Mouse (Mus musculus) liver, postnatal 0 days (tissue): ENCODE results near the gene Crybg3.

ENCODE experiments used
- CTCF ChIP-seq: sonication (generic); IDR thresholded peaks from 2 replicates; pipeline ENCODE4 v1.5.1; 2016; ENCODE audit warnings: antibody characterized with exemption, low read depth
- EP300 ChIP-seq: IDR thresholded peaks from 2 replicates; pipeline ENCODE4 v1.6.1; 2016; ENCODE audit warnings: antibody characterized with exemption, low read depth, mild to moderate bottlenecking

- TF ChIP-seq CTCF (no peak), EP300 (no peak)
Observed at GRCm38 (mm10) chr16:59472546-59472945, 128.2 kb downstream of the Crybg3 start.
